Mouse (Mus musculus) thymus, adult 2 months (tissue): ENCODE results near the gene Ndfip2.

Experiments used
- CTCF ChIP-seq: fragments of 200-500 bp; IDR thresholded peaks from 2 replicates; pipeline ENCODE4 v1.5.1; 2012; ENCODE audit warnings: mild to moderate bottlenecking, control low read depth, low read length, moderate library complexity, borderline replicate concordance; ENCODE audit not compliant: control insufficient read depth, poor library complexity, insufficient read depth; ENCODE audit errors: extremely low read depth
- POLR2A ChIP-seq: fragments of 200-500 bp; IDR thresholded peaks from 2 replicates; pipeline ENCODE4 v1.6.1; 2012; ENCODE audit warnings: mild to moderate bottlenecking, low read length, control low read depth, moderate library complexity; ENCODE audit not compliant: control insufficient read depth, poor library complexity, insufficient read depth; ENCODE audit errors: extremely low read depth

GRCm38 (mm10) chr14:105225790-105226189 lies 32.6 kb upstream of the Ndfip2 start:
- TF ChIP-seq POLR2A (no peak), CTCF (no peak)
